Mouse (Mus musculus) thymus, postnatal 0 days (tissue): ENCODE measurements around the gene Defb23. TPM values are rescaled to one million over a fixed set of nuclear protein-coding genes. Genes with fewer than 3 reads are reported as not detected.

Experiments
- DNase-seq: peaks from one replicate; pipeline ENCODE4 v3.0.0-alpha.2; 2015; ENCODE audit warnings: low spot score
- polyA plus RNA-seq: library from polyadenylated mRNA; unstranded; fragments of >200 nt; fragmentation: Nextera tagmentation; extraction: Ambion mirVana; gene quantifications from 2 replicates; pipeline ENCODE4 v1.2.1, GENCODE M21; 2015

The Defb23 gene
- 0.23 and 0.28 TPM in 2 replicates for polyA plus RNA-seq

DNA sequence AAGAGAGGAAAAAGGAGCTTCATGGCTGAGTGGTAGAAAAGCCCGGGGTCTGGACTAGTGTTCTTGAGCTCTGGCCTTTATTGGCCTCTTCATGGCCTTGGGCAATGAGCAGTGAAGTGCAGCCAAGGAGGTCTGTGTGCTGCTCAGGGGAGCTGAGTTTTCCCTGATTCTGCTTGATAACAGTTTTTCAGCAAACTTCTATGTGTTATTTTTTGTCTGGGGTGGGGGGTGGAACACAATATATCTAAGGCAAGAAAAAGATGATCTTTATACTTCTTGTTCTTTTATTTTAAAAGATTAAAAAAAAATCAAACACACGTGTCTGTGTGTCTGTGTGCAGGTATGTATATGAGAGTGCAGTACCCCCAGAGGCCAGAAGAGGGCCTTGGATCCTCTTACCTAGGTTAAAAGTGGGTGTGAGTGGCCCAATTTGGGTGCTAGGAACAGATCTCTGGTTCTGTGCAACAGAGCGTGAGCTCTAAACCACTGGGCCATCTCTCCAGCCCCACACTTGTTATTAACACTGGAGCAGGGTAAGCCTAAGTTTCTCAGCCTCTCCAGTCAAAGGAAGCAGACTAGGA is at the start of gene Defb23:
Gene Defb23 (minus strand): TSS at position 51 of the 581 bp plus-strand sequence.
- DNase-seq: no peak

GRCm38 (mm10) chr2:152511592-152511991 is 47.2 kb upstream of the Defb23 start, which contains the start of gene Defb26:
TSS of gene Defb26 (minus strand) at chr2:152511692.
- DNase-seq: no peak

DNA sequence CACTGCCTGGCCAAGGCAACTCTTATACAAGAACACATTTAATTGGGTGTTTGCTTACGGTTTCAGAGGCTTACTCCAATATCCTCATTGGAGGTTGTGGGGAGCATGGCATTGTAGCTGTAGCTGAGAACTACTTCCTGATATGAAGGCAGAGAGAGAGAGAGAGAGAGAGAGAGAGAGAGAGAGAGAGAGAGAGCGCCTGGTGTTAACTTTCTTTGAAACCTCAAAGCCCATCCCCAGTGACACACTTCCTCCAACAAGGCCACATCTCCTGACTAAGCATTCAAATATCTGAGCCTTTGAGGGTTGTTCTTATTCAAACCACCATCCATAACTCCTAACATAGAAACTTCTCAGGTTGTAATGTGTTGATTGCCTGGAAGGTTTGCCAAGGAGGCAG is 39.5 kb upstream of the Defb23 start:
- DNase-seq: no peak

DNA sequence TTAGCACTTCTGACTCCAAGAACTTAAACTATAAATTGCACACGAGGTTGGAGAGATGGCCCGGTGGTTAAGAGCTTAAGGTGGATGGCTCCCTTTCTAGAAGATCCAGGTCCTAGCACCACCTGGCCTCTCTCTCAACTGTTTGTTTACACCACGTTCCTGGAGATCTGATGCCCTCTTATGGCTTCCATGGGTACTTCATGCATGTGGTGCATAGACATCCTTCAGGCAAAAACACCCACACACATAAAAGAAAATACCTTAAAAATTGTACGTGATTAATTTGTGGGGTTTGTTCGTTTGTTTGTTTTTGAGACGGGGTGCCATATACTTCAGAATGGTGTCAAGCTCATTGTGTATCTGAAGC is 36.4 kb upstream of the Defb23 start:
- DNase-seq: no peak

- no peak for DNase-seq
These were observed 35.9 kb upstream of the Defb23 start for GRCm38 (mm10) chr2:152500204-152500862.

DNA sequence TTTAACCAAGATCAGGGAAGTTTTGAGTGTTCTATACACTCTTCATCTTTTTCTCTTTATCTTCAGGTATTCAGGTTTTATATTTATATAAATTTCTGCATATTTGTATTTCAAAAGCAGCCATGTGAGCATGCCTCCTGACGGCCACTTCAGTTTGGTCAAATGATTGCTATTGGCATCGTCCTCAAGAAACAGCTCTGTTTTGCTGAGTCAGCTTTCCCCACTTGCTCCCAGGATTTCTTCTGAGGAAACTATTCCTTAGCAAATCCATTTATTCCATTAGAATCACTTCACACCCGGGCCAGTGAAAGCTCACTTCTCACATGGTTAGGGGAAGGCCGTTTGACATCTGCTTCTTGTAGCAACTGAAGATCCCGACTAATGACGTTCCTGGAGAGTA is 33.6 kb upstream of the Defb23 start:
- DNase-seq: no peak

DNA sequence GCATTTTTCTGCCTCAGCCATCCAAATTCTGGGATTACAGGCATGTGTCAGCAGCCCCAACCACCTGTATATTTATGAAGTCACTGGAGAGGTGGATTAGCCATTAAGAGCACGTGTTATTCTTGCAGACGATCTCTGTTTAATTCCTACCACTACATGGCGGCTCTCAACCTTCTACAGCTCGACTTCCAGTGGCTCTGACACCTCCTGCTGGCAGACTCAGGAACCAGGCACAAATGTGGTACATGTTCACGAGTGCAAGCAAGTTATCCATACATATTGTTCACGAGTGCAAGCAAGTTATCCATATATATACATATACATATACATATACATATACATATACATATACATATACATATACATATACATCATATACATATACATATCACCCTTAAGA is 28.7 kb upstream of the Defb23 start:
- DNase-seq: no peak

DNA sequence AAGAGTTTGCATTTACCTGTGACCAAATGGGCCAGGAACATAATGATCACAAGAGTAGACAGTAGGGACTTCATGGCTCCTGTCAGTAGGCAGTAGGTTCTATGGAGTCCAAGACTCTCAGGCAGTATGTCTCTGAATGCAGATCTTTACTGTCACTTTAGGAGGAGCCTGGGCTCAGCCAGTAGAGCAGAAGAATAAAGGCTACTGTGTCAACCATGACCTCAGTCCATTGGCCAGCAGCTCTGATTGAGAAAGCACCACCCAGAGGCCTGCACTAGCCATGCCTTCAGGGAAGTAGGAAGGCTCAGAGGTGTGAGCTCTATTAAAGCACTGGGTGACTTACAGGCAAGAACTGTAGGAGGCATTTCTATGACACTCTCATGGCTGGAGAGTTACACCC is 25.6 kb upstream of the Defb23 start, which contains the start of gene Defb22:
Gene Defb22 (minus strand): TSS at position 101 of the 400 bp plus-strand sequence.
- DNase-seq: no peak

DNA sequence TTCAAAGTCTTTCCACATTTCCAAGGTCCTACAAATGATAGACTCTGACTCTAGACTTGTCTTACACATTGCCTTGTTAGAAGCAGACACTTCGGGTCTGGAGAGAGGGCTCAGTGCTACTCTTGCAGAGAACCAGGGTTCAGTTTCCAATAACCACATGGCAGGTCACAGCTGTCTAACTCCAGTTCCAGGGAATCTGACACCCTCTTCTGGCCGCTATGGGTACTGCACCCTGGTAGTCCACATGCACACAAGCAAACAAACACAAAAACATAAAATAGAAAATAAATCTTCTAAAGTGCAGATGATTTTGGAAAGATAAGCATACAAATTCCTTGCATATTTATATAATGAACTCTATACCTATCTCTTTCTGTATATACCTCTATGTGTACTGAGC is 22.6 kb upstream of the Defb23 start:
- no peak for DNase-seq

DNA sequence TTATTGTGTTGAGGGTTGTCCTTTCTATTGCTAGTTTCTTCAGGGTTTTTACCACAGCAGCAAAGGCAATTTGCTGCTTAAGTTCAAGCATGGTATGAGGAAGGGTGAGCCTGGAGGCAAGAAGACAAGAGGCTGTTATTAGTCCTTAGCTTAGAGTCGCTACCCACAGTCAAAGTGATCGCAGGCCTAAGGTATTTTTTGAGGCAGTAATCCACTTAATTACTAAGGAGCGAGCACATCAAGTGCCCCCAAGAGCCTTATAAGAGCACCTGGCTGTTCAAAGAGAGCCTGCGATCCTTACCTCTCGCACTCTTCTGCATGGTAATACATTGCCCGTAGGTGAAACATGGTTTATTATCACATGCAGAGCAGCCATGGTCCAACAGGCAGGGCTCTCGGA is 17.3 kb upstream of the Defb23 start:
- no peak for DNase-seq

DNA sequence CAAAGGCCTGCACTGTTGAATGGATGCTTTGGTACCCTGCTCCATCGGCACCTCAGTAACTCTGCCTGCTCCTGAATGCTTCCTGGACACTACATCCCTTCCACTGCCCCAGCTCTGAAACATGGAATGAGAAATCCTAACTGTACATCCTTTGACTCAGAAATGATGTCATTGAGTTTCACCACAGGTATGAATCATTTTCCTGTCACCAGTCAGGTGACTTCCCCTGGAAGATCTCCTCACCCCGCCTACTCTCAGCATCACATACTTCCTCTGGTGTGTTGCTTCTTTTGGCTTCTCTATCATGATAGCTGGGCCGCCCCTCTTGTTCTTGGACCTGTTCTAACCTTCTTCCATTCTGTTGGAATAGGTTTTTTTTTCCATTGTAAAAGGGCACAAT is 16.5 kb upstream of the Defb23 start:
- DNase-seq: no peak

DNA sequence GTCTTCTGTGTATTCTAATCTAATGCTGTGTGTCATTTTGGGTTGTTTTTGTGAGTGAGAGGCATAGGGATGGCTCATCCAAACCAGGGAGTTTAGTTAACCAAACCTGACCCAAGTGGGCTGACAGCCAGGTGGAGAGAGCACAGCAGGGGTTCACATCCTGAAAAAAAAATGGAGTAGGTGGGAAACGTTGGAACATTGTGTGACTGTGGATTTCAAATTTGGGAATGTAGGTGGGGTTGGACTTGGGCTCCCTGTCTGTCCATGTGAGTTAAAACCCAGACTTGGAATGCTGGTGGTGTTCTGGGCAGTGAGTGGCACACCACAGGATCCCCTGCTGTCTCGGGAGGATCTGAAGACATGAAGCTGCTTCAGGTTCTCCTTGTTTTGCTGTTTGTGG is 12.3 kb upstream of the Defb23 start, which contains the start of gene Defb20:
Gene Defb20 (plus strand): TSS at position 301 of the 400 bp plus-strand sequence.
- no peak for DNase-seq

GRCm38 (mm10) chr2:152472434-152472833 is 8.0 kb upstream of the Defb23 start:
- no peak for DNase-seq

- DNase-seq: peak; percentile 21
These were observed 6.6 kb upstream of the Defb23 start for GRCm38 (mm10) chr2:152470973-152471372.

DNA sequence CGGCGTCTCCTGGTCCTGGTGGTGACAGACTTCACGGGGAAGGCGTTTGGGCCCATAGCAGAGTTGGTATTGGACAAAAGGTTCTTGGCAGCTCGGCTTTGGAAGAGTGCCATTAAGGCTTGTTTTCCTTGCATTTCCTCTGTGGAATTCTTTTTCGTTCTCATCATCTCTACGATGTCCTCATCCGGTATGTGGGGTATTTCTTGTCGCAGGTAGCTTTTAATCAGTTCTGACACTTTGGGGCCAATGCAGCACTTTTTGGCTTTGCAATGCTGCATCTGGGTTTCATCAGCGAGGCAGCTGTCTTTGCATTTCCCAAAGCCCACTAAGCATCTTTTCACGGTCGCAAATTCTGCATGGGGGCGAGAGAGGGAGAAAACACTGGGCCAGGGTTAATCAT is 5.2 kb downstream of the Defb23 start:
- DNase-seq: no peak

DNA sequence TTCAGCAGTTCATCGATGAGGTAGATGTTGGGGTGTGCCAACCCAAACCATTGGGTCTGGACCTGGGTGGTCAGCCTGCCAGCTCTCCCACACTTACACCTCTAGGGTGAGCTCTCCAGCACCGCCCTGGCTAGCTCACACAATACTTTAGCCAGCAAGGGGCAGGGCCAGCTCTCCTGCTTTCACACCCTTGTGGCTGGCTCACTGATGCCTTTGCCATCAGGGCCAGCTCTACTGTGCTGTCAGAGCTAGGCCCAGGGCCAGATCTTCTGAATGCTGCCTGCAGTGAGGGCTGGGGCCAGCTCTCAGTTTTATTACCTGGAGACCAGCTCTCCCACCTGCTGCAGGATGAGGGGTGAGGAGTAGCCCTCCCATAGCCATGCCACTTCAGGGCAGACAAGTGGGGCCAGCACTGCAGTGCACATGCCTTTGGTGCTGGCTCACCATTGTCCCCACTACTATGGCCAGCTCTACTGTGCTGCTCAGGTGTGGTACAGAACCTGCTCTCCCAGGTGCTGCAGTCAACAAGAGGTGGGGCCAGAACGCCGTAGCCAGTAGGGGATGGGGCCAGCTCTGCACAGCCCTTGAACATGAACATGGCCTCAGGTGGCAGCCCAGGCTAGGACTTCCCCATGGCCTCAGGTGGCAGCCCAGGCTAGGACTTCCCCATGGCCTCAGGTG is 12.2 kb downstream of the Defb23 start:
- DNase-seq: no peak

- peak; percentile 30 for DNase-seq
These were observed 14.2 kb downstream of the Defb23 start for GRCm38 (mm10) chr2:152450241-152450640.

- DNase-seq: no peak
These were observed 17.0 kb downstream of the Defb23 start for GRCm38 (mm10) chr2:152447461-152447860.

DNA sequence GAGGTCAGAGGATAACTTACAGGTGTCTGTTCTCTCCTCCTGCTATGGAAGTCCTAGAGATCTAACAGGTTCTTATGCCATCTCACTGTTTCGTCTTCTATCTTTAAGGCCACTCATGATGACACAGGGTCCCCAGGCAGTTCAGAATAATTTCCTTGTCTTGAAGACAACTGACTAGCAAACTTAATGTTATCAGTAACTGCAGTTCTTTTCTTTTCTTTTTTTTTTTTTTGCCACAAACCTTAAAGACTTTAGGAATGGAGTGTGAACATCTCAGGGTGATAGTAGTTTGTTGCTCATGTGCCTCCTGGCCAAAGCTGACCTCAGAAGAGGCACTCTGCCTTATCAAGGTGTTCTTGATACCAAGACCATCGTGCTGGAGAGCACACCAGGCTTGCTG is 17.8 kb downstream of the Defb23 start:
- no peak for DNase-seq

DNA sequence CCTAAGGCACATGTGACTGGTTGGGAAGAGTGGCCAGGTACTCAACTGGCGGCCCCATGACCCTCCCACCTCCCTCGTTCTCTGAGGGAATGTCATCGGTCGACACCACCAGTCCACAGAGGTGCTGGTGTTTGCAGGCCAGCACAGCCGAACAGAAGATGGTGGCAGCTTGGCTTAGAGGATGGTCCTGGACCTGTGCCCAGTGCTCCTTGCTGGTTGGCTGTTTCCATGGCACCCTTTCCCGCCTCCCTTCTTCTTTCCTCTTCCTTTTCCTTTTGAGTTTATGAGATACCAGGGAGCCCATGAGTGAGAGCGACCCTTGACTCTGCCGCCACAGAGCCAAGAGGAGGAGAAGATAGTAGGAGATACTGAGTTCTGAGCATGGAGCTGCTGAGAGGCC is 21.1 kb downstream of the Defb23 start:
- DNase-seq: no peak

DNA sequence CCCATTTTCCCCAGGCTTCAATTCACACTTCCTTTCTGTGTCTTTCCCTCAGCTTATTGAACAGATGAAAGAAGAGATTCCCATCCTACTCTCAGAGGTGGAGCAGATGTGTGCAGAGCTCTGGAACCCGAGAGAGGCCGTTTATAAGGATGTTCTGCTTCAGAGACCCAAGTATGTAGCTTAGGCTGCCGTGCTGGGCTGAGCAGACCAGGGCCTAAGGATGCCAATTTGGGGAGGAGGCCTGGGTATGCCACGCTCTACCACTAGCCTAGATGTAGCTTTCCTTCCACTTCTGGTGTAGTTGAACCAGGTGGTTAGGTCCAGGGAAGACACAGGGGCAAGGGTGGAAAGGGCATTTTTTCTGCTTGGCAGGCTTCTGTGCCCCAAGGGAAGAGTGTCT is 22.1 kb downstream of the Defb23 start:
- no peak for DNase-seq

GRCm38 (mm10) chr2:152439833-152440232 is 24.6 kb downstream of the Defb23 start:
- no peak for DNase-seq

GRCm38 (mm10) chr2:152438963-152439362 is 25.5 kb downstream of the Defb23 start:
- DNase-seq: peak; percentile 10
